Mouse (Mus musculus) cerebellum, postnatal 25 days (tissue): Measurements from ENCODE around the gene Sft2d1.
A peak's percentile ranks its signal among the peaks of the same experiment; 100 is the strongest.
"Not testable (repeated sequence)": the region's sequence is repeated elsewhere in the genome, so short reads cannot be mapped to it uniquely, and the experiment has no call there.

ENCODE experiments used
- DNase-seq, 2 experiments: peaks; one replicate each; pipeline ENCODE4 v3.0.0; 2021; ENCODE audit warnings: mixed read lengths in 2 of 2

Gene Sft2d1

GRCm38 (mm10) chr17:8302772-8303438, 8.0 kb upstream of the Sft2d1 start:
- no peak for DNase-seq

- DNase-seq: no peak
These were observed 7.2 kb upstream of the Sft2d1 start for GRCm38 (mm10) chr17:8303671-8304070.

- DNase-seq: peak; percentile 20 to 21
These were observed 5.1 kb upstream of the Sft2d1 start for GRCm38 (mm10) chr17:8305801-8306200.

DNA sequence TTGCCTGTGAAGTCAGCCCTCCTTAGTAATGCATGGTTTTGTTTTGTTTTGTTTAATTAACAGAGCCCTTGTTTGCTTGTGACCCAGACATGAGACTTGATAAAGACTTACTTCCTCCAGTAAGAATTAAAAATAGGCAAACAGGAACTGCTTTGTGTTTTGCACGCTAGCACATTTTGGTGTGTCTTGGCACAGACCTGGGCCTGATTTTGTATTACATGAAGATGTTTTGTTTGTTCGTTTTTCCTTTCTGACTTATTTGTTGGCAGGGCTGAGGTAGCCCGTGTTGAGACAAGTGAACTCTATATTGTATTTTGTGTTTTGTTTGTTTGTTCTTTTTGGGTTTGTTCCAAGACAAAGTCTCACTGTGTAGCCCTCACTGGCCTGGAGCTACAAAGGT, 849 bp downstream of the Sft2d1 start:
- no peak for DNase-seq

- no peak for DNase-seq
These were observed 3.1 kb downstream of the Sft2d1 start for GRCm38 (mm10) chr17:8313976-8314375.

- DNase-seq: peak in 1 of 2 experiments; percentile 23
These were observed 5.3 kb downstream of the Sft2d1 start for GRCm38 (mm10) chr17:8316251-8316650.

DNA sequence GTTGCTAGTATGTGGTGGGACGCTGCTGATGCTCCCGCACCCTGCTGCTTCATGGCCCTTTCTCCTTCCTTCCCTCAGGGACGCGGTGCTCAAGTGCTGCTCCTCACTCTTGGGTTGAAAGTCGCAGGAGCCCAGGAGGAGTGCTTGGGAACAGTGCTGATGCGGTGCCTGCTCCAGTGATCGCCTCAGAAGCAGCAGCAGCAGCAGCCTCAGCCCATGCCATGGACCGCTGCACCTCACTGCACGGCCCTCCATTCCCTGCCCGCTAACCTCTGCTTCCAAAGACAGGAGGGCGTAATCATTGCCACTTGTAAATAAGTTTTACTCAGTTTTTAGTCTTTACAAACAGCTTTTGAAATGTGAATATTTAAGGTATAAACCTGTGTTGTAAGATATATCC, 16.0 kb downstream of the Sft2d1 start:
- not testable (repeated sequence) for DNase-seq

GRCm38 (mm10) chr17:8328511-8329174, 17.7 kb downstream of the Sft2d1 start:
- DNase-seq: peak in 1 of 2 experiments; percentile 34

GRCm38 (mm10) chr17:8330602-8331001, 19.7 kb downstream of the Sft2d1 start:
- no peak for DNase-seq

GRCm38 (mm10) chr17:8337159-8337558, 26.3 kb downstream of the Sft2d1 start, which contains the start of gene Prr18:
TSS of gene Prr18 (plus strand) at chr17:8337459.
- DNase-seq: not testable (repeated sequence)

DNA sequence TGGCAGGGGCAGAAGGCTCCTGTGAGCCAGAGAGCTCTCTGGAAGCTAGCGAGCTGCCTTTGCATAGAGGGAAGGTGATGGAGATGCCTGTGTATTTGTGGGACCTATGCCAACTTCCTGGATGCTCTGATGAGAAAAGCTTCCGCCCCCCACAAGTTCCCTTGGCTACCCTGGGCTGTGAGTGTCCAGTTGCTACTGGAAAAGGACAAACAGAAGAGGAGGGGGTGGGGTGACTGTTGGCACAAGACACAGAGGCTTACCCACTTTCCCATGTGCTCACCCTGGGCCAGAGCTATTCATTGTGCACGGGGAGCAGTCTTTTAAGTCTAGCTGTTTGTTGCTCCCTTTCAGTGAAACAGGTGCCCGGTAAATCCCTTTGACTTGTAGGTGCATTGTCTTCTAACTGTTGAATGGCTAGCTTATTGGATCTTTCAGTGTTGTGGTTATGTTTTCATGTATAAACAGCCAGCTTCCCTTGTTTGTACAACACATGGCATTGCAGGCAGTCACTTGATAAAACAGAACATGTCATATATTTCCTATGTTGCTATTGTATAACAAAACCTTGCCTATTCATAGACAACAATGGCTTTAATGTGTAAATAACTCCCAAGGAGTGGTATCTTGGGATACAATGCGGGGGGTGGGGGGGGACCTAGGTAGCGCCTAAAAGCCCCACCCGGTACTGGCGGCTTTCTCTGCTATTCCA, 28.9 kb downstream of the Sft2d1 start:
- DNase-seq: peak; percentile 27 to 33

DNA sequence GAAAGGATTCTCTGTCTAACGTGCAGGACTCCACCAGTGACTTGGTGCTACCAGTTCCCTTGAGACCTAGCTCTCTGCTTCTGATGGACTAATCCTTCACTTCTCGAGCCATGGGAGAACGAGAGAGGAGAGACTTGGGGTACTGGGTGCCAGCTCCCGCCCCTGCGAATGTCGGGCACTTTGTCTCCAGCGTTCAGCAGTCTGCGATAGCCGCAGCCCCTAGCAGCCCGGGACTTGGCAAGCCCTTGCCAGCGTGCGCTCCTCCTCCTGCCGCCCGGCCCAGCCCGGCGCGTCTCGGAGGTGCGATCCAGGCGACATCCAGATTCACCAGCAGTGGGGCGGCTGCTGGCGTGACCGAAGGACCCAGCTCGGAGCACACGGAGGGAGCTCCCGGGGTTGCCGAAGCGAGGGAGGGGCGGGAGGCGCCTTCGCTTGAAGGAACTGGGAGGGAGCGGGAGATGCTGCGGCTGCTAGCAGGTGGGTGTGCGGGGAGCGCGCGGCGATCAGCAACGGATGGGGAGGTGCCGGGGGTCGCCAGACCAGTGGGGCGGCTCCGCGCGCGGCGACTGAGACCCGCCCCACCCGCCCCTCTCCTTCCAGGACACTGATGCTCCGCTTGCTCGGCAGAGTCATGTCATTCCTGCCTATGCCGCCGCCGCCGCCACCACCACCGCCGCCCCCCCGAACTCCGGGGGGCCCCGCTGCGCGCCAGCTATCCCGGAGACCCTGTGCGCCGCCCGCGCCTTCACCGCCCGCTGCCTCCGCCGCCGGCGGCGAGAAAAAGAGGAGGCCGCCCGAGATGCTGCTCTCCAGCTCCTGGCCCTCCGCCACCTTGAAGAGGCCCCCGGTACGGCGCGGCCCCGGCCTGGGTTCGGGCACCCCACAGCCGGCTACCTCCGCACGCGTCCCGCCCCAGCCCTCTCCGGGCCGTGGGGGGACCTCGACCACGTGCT, 29.8 kb downstream of the Sft2d1 start:
- DNase-seq: peak; percentile 67 to 74

DNA sequence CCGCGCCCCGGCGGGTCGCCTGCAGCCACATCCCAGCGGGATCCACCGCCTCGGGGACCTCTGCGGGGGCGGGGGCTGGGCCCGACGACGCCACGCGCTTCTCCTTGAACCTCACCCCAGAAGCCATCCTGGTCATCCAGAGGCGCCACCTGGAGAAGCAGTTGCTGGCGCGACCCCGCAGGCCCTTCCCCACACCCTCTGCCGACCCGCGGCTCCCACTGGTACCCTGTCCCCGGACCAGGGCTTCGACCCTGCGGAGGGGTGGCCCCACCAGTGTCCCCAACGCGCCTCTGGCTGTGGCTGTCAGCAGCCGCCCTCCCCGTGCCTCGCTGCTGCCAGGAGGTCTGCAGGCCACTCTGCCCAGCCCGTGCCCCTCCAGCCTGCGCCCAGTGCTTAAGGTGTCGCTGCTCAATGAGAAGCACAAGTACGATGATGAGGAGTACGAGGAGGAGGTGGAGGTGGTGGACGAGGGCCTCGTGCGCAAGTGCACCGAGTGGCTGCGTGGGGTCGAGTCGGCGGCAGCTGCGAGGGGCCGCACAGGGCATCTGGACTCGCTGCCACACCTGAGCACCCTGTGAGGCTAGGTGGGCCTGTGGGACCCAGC, 30.6 kb downstream of the Sft2d1 start:
- DNase-seq: peak; percentile 26 to 51

GRCm38 (mm10) chr17:8342706-8343105, 31.8 kb downstream of the Sft2d1 start:
- DNase-seq: no peak

DNA sequence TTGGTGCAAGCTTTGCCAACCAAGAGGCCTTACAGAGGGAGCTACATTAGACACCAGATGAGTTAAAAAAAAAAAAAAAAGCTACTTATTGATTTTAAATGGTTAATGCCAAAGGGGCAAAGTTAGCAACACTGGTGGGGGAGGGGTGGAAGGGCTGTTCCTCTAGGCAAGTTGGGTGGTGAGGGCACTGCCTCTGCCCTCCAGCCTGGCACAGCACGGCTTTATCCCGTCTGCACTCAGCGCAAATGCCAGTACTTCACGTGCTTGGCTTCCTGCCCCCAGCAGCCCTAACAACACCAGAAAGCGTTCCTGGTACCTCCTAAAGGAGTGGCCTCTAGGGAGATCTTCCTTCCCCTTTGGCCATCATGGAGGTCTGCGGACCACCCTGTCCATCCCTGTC, 32.5 kb downstream of the Sft2d1 start:
- peak in 1 of 2 experiments; percentile 33 for DNase-seq

DNA sequence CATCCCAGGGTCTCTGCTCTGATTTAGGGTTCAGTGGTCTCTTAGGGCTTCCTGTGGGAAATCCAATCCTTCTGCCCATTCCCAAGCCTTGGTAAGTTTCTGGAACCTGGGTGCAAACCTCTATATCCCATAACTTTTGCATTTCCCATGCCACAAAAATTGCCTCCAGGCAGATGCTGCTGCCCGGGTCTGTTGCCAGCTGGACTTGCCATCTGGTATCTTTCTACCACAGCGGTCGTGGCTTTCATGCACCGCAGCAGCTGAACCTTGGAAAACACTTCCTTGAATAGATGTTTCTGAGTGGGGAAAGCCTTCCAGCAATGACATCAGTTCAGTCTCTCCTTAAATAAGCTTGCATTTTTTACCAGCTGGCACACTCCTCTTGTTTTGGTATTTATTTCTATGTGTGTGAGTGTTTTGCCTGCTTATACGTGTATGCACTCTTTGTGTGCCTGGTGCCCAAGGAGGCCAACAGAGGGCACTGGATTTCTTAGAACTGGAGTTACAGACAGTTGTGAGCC, 36.9 kb downstream of the Sft2d1 start:
- DNase-seq: no peak

DNA sequence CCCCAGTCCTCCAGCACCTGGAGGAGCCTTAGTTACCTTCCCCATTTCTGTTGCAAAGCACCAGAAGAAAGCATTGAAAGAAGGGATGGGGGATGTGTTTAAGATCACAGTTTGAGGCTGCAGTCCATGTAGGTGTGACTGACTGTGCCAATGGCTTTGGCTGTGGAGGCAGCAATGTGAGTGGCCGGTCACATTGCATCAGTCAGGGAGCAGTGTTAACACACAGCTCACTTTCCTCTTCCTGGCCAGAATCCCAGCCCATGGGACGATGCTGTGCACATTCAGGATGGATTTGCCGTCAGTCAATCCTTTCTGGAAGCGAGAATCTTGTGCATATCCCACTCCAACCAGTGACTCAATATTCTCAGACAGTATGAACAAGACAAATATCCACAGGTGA, 38.0 kb downstream of the Sft2d1 start:
- no peak for DNase-seq

GRCm38 (mm10) chr17:8351088-8351487, 40.2 kb downstream of the Sft2d1 start:
- DNase-seq: no peak

- DNase-seq: no peak
These were observed 44.8 kb downstream of the Sft2d1 start, which contains the start of gene T2 for GRCm38 (mm10) chr17:8355692-8356091. TSS of gene T2 (plus strand) at chr17:8355992.

DNA sequence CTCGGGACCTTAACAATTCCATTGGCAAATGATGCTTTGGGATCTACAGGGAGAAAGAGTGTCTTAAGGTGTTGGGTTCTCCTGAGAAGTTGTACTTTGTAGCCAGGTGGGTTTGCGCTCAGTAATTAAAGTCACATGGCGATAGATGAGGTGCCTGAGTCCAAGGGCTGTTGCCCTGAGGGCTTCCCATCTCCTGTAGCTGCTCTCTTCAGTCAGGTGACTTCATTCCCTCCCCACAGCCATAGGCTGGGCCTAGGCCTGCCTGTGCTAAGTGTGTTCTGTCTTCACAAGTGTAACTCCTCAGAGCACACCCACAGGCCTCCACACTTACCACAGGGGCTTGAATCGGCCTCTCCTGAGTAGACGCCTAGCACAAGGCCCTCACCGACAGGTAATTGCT, 46.6 kb downstream of the Sft2d1 start:
- no peak for DNase-seq

- DNase-seq: no peak
These were observed 50.0 kb downstream of the Sft2d1 start for GRCm38 (mm10) chr17:8360876-8361275.
